Mouse (Mus musculus): ENCODE data around the gene Ndufs1.

- no peak for TF ChIP-seq CTCF (IDR thresholded peaks at IDR 0.05)
- TF ChIP-seq EP300 (IDR thresholded peaks at IDR 0.05) = no peak
Observed at GRCm38 (mm10) chr1:63130883-63131282, 45.8 kb downstream of the Ndufs1 start.

Data from lung, postnatal 0 days (tissue).